Mouse (Mus musculus) hindbrain, embryonic 15.5 days (tissue): Measurements from ENCODE around the gene Gna14. TPM values are rescaled to one million over a fixed set of nuclear protein-coding genes. Genes with fewer than 3 reads are reported as not detected.

Experiments
- ATAC-seq: fragments of 200-750 bp; cut with Nextera tagmentation; 2 replicates; pipeline ENCODE4 v1.8.0; 2017; ENCODE audit warnings: low read depth, moderate number of reproducible peaks, moderate TSS enrichment; ENCODE audit not compliant: low FRiP score
- H3K27ac ChIP-seq: fragments of 300-500 bp; sonication (generic); replicated peaks from 2 replicates; pipeline ENCODE4 v1.5.1; 2015; ENCODE audit warnings: mild to moderate bottlenecking, inconsistent platforms
- H3K27me3 ChIP-seq: fragments of 300-500 bp; sonication (generic); 2 replicates; pipeline ENCODE4 v1.6.1; 2015; ENCODE audit warnings: control low read depth, inconsistent platforms
- H3K36me3 ChIP-seq: fragments of 300-500 bp; sonication (generic); 2 replicates; pipeline ENCODE4 v1.6.1; 2015; ENCODE audit warnings: control low read depth, inconsistent platforms
- H3K4me1 ChIP-seq: fragments of 300-500 bp; sonication (generic); replicated peaks from 2 replicates; pipeline ENCODE4 v1.6.1; 2015; ENCODE audit warnings: control low read depth, inconsistent platforms
- H3K4me2 ChIP-seq: fragments of 300-500 bp; sonication (generic); 2 replicates; pipeline ENCODE4 v1.6.1; 2015; ENCODE audit warnings: moderate library complexity, mild to moderate bottlenecking, inconsistent platforms
- H3K4me3 ChIP-seq: fragments of 300-500 bp; sonication (generic); 2 replicates; pipeline ENCODE4 v1.5.1; 2015; ENCODE audit warnings: mild to moderate bottlenecking, inconsistent platforms
- H3K9ac ChIP-seq: fragments of 300-500 bp; sonication (generic); 2 replicates; pipeline ENCODE4 v1.6.1; 2015; ENCODE audit warnings: inconsistent platforms
- H3K9me3 ChIP-seq: fragments of 300-500 bp; sonication (generic); 2 replicates; pipeline ENCODE4 v1.6.1; 2016; ENCODE audit warnings: control low read depth, inconsistent platforms
- WGBS: fragments of 180-500 bp; shearing (Covaris S2); methylation state at CpG from one replicate; pipeline ENCODE4 v1.1.7; 2015; 5-methylcytosine and 5-hydroxymethylcytosine counted together
- polyA plus RNA-seq: library from polyadenylated mRNA; unstranded; fragments of >200 nt; fragmentation: Nextera tagmentation; extraction: Ambion mirVana; gene quantifications from 2 replicates; pipeline ENCODE4 v1.2.1, GENCODE M21; 2015

The Gna14 gene
- polyA plus RNA-seq, 1 experiment from 2014 or later: 0.60 TPM

GRCm38 (mm10) chr19:16492453-16492852, 56.9 kb downstream of the Gna14 start:
- Histone ChIP-seq H3K4me3 (no peak overlapping the region), H3K9ac (no peak overlapping the region), H3K4me1 (no peaks in the 10 kb centered on the region), H3K27me3 (no peaks in the 10 kb centered on the region), H3K9me3 (no peaks in the 10 kb centered on the region), H3K4me2 (no peak overlapping the region), H3K36me3 (no peaks in the 10 kb centered on the region), H3K27ac (no peak overlapping the region)
- 98% methylated on average over 1 of the region's 1 CpGs for WGBS
- ATAC-seq: no peak

- Histone ChIP-seq H3K36me3 (no peaks in the 10 kb centered on the region), H3K4me2 (no peak overlapping the region), H3K4me3 (no peak overlapping the region), H3K9me3 (no peaks in the 10 kb centered on the region), H3K27ac (no peak overlapping the region), H3K4me1 (no peaks in the 10 kb centered on the region), H3K9ac (no peak overlapping the region), H3K27me3 (no peaks in the 10 kb centered on the region)
- no peak for ATAC-seq
- 93% methylated on average over 10 of the region's 10 CpGs for WGBS
These were observed 59.4 kb downstream of the Gna14 start for GRCm38 (mm10) chr19:16494816-16495516.

DNA sequence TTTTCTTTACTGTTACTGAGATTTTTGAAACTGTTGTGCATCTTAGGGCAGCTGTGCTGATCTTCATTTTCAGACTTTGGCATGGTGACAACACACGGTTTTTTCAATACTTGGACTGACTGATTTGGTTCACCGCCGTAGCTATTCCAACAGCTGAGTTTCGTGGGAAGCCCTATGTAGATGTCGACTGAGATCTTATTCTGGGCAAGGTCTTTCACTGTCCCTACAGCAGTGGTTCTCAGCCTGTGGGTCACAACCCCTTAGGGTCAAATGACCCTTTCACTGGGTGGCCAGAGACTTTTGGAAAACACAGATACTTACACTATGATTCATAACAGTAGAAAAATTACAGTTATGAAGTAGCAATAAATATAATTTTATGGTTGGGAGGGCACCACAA, 60.5 kb downstream of the Gna14 start:
- H3K4me3 ChIP-seq: no peak overlapping the region
- no peaks in the 10 kb centered on the region for H3K9me3 ChIP-seq
- no peak overlapping the region for H3K4me2 ChIP-seq
- H3K9ac ChIP-seq: no peak overlapping the region
- H3K4me1 ChIP-seq: no peaks in the 10 kb centered on the region
- no peak overlapping the region for H3K27ac ChIP-seq
- no peak for ATAC-seq
- H3K36me3 ChIP-seq: no peaks in the 10 kb centered on the region
- H3K27me3 ChIP-seq: no peaks in the 10 kb centered on the region
- 84% methylated on average over 5 of the region's 5 CpGs for WGBS

DNA sequence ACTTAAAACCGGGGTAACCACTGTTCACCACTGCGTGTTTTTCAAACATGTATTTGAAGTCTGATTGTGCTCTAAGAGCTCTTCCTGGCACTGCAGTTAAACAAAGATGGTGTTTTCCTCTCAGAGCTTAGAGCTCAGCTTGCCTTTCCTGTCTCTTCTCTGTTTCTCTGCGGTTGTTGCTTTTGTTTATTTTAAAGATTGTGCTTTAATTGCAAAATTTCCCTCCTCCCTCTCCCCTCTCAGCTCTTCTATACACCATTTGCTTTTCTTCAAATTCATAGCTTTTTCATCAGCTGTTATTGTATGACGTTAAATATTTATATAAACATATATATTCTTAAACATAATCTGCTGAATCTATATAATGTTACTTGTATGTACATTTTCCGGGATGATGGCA, 66.5 kb downstream of the Gna14 start:
- no peaks in the 10 kb centered on the region for H3K9me3 ChIP-seq
- H3K27me3 ChIP-seq: 0 out of 2 replicates have a peak, but pooled peaks cover 2% of the 10 kb centered on the region
- no peak overlapping the region for H3K9ac ChIP-seq
- no peak overlapping the region for H3K4me3 ChIP-seq
- WGBS: 81% methylated on average over 5 of the region's 5 CpGs
- no peak for ATAC-seq
- no peaks in the 10 kb centered on the region for H3K36me3 ChIP-seq
- H3K27ac ChIP-seq: no peak overlapping the region
- peaks cover 9% of the 10 kb centered on the region for H3K4me1 ChIP-seq
- H3K4me2 ChIP-seq: no peak overlapping the region

DNA sequence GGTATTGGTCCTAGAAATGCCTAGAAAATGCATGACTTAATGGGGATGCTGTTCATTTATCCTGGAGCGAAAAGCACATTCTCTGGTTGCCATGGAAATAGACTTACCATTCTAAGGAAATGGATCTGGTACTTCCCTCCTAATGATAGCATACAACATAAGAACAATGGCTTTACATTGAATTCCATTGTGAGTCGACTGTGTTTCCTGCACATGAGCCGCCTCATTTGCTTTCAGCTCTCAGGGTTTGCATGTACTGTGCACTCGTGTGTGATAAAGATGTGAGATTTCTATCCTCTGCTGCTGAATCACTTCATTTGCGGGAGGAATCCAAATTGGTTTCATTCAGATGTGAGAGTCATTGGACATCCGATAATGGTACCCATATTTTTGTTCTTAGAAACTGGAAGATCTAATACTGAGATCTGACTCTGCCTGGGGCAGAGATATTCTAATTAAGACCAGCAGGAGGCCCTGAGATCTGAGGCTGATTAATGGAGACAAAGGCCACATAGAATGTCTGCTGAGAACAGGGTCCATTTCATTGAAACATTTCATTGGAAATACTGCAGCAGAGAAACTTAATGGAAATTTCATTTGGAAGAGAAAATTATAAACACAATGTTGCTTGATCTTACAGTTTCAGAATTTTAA, 71.3 kb downstream of the Gna14 start:
- 11% methylated on average over 6 of the region's 6 CpGs for WGBS
- Histone ChIP-seq H3K9ac (no peak overlapping the region), H3K9me3 (no peaks in the 10 kb centered on the region), H3K4me1 (peaks cover 13% of the 10 kb centered on the region), H3K27me3 (0 out of 2 replicates have a peak, but pooled peaks cover 2% of the 10 kb centered on the region), H3K36me3 (no peaks in the 10 kb centered on the region), H3K27ac (peak overlapping the region; percentile 74), H3K4me3 (no peak overlapping the region), H3K4me2 (no peak overlapping the region)
- ATAC-seq: peak; percentile 90

GRCm38 (mm10) chr19:16510343-16511080, 75.0 kb downstream of the Gna14 start:
- WGBS: 88% methylated on average over 10 of the region's 10 CpGs

DNA sequence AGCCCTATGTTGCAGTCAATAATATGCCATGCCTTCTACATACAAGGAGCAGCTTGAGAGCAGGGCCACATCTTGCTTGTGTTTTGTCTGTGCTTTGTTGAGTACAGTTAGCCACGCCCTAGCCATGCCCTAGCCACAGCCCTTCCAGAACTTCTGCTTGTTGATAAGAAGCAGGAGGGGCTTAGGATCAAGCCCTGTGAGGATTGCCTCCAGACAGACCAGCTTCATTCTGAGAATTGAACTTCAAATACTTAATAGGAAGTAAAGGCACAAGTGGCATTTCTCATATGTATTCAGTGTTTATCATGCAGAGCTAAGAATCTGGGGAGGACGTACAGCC, 75.5 kb downstream of the Gna14 start:
- no peaks in the 10 kb centered on the region for H3K36me3 ChIP-seq
- H3K27me3 ChIP-seq: no peaks in the 10 kb centered on the region
- ATAC-seq: no peak
- no peak overlapping the region for H3K9ac ChIP-seq
- no peak overlapping the region for H3K4me2 ChIP-seq
- H3K9me3 ChIP-seq: no peaks in the 10 kb centered on the region
- 76% methylated on average over 2 of the region's 2 CpGs for WGBS
- no peak overlapping the region for H3K4me3 ChIP-seq
- H3K27ac ChIP-seq: no peak overlapping the region
- peaks cover 9% of the 10 kb centered on the region for H3K4me1 ChIP-seq

More at GRCm38 (mm10) chr19:16510343-16511080, 75.0 kb downstream of the Gna14 start:
- Histone ChIP-seq H3K9ac (no peak overlapping the region), H3K9me3 (no peaks in the 10 kb centered on the region), H3K27ac (no peak overlapping the region), H3K36me3 (no peaks in the 10 kb centered on the region), H3K4me3 (no peak overlapping the region), H3K27me3 (no peaks in the 10 kb centered on the region), H3K4me2 (no peak overlapping the region), H3K4me1 (peaks cover 13% of the 10 kb centered on the region)
- no peak for ATAC-seq

- no peak overlapping the region for H3K4me3 ChIP-seq
- no peak overlapping the region for H3K4me2 ChIP-seq
- H3K27ac ChIP-seq: no peak overlapping the region
- 86% methylated on average over 4 of the region's 4 CpGs for WGBS
- H3K9ac ChIP-seq: no peak overlapping the region
- H3K9me3 ChIP-seq: no peaks in the 10 kb centered on the region
- H3K27me3 ChIP-seq: no peaks in the 10 kb centered on the region
- no peaks in the 10 kb centered on the region for H3K4me1 ChIP-seq
- no peaks in the 10 kb centered on the region for H3K36me3 ChIP-seq
- ATAC-seq: no peak
These were observed 78.6 kb downstream of the Gna14 start for GRCm38 (mm10) chr19:16514201-16514600.

DNA sequence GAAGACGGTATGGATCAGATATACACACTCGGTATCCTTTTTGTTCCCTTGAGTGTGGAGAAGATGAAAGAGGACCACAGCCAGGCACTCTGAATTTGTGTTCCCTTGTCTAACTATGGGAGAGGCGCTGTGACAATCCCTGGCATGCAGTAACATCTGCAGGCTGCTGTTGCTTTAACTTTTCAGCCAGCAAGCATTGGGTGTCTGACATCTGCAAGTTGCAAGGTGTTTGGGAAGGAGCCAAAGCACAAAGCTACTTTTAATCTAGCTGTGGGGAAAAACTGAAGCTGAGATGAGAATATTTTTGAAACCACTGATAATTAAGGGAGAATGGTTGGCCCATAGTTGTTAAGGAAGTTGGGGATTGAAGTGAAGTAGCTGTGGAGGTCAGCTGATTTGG, 83.0 kb downstream of the Gna14 start:
- Histone ChIP-seq H3K9ac (no peak overlapping the region), H3K4me1 (no peaks in the 10 kb centered on the region), H3K4me3 (no peak overlapping the region), H3K9me3 (no peaks in the 10 kb centered on the region), H3K36me3 (no peaks in the 10 kb centered on the region), H3K27me3 (no peaks in the 10 kb centered on the region), H3K4me2 (no peak overlapping the region), H3K27ac (no peak overlapping the region)
- WGBS: 84% methylated on average over 3 of the region's 3 CpGs
- ATAC-seq: no peak

DNA sequence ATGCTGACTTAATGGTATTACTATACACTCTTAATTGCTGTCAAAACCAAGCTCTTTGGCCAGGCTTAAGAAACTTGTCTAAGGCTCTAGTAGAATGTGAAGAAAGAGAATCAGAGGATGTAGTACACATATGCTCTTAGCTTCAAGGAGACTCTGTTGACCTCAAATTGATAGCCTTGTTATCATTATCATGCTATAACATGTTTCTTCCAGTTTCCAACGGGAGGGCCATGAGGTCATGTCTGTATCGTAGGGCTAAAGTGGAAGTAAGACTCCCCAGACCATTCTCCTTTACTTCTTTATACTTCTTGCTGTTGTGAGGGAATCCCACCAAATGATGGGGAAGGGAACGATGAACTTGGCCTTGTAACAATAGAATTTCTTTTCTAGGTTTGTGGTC, 85.0 kb downstream of the Gna14 start:
- no peaks in the 10 kb centered on the region for H3K9me3 ChIP-seq
- no peak overlapping the region for H3K4me2 ChIP-seq
- no peaks in the 10 kb centered on the region for H3K27me3 ChIP-seq
- no peaks in the 10 kb centered on the region for H3K36me3 ChIP-seq
- 97% methylated on average over 3 of the region's 3 CpGs for WGBS
- no peak overlapping the region for H3K27ac ChIP-seq
- ATAC-seq: no peak
- H3K4me3 ChIP-seq: no peak overlapping the region
- no peaks in the 10 kb centered on the region for H3K4me1 ChIP-seq
- H3K9ac ChIP-seq: no peak overlapping the region

DNA sequence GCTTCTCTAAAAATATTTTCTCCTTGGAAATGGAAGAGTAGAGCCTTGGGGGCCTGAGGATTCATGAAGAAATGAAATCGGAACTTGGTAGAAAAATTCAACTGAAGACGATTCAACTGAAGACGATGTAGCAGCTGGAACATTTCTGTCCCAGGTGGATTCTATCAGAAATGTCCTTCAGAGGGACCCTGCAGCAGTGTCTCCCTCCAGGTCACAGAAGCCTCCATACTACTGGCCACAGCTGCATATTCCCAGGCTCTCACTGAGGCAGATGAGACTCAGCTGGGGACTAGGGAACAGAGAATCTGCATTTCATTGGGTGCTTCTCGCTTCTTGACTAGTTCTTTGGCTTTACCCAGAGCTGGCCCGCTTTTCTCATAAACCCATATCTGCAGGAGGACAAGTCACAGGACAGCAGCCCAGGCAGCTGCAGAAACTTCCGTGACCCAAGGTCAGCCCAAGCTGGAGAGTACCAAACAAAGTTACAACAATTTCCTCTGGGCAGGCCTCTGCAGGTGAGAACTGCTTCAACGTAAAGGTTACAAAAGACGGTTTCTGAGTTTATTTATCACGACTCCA, 90.8 kb downstream of the Gna14 start:
- WGBS: 87% methylated on average over 9 of the region's 9 CpGs
- Histone ChIP-seq H3K27ac (no peak overlapping the region), H3K4me1 (no peaks in the 10 kb centered on the region), H3K4me2 (no peak overlapping the region), H3K9me3 (no peaks in the 10 kb centered on the region), H3K4me3 (no peak overlapping the region), H3K36me3 (no peaks in the 10 kb centered on the region), H3K27me3 (no peaks in the 10 kb centered on the region), H3K9ac (no peak overlapping the region)
- ATAC-seq: no peak

- H3K27ac ChIP-seq: no peak overlapping the region
- no peaks in the 10 kb centered on the region for H3K36me3 ChIP-seq
- no peak overlapping the region for H3K4me3 ChIP-seq
- no peak overlapping the region for H3K4me2 ChIP-seq
- no peaks in the 10 kb centered on the region for H3K9me3 ChIP-seq
- no peaks in the 10 kb centered on the region for H3K27me3 ChIP-seq
- no peak for ATAC-seq
- WGBS: 76% methylated on average over 5 of the region's 5 CpGs
- no peak overlapping the region for H3K9ac ChIP-seq
- H3K4me1 ChIP-seq: no peaks in the 10 kb centered on the region
These were observed 91.5 kb downstream of the Gna14 start for GRCm38 (mm10) chr19:16527031-16527430.
